Mouse (Mus musculus): ENCODE measurements around the gene Cfap300. TPM values are rescaled to one million over a fixed set of nuclear protein-coding genes. Genes with fewer than 3 reads are reported as not detected.

Gene Cfap300
- polyA plus RNA-seq, 1 experiment from 2014 or later, result 2.8 TPM

- Histone ChIP-seq H3K27ac (no peak overlapping the region), H3K36me3 (no peaks in the 10 kb centered on the region), H3K4me1 (no peaks in the 10 kb centered on the region), H3K9ac (no peak overlapping the region), H3K27me3 (replicated peaks) (no peaks in the 10 kb centered on the region), H3K9me3 (replicated peaks) (no peaks in the 10 kb centered on the region), H3K4me2 (no peak overlapping the region), H3K4me3 (no peak overlapping the region)
- 73% methylated on average over 2 of the region's 2 CpGs for WGBS (ENCODE audit: insufficient replicate concordance)
- no peak for ATAC-seq
Measured at GRCm38 (mm10) chr9:7980162-7980561, 62.5 kb downstream of the Cfap300 start.

GRCm38 (mm10) chr9:7979153-7979916 is 63.3 kb downstream of the Cfap300 start:
- Histone ChIP-seq H3K4me1 (no peaks in the 10 kb centered on the region), H3K9ac (no peak overlapping the region), H3K27ac (no peak overlapping the region), H3K36me3 (no peaks in the 10 kb centered on the region), H3K9me3 (replicated peaks) (no peaks in the 10 kb centered on the region), H3K27me3 (replicated peaks) (no peaks in the 10 kb centered on the region), H3K4me3 (no peak overlapping the region), H3K4me2 (no peak overlapping the region)
- ATAC-seq, result no peak
- 55% methylated on average over 11 of the region's 11 CpGs for WGBS (ENCODE audit: insufficient replicate concordance)

GRCm38 (mm10) chr9:7978502-7978901 is 64.1 kb downstream of the Cfap300 start:
- WGBS (ENCODE audit: insufficient replicate concordance), result 69% methylated on average over 3 of the region's 3 CpGs
- H3K36me3 ChIP-seq, result peaks cover 3% of the 10 kb centered on the region; the same call in 1 of the 2 replicates
- H3K9me3 ChIP-seq (replicated peaks), result no peaks in the 10 kb centered on the region
- no peaks in the 10 kb centered on the region for H3K27me3 ChIP-seq (replicated peaks)
- H3K4me3 ChIP-seq, result no peak overlapping the region
- no peak for ATAC-seq
- H3K9ac ChIP-seq, result no peak overlapping the region
- no peak overlapping the region for H3K27ac ChIP-seq
- no peak overlapping the region for H3K4me2 ChIP-seq
- no peaks in the 10 kb centered on the region for H3K4me1 ChIP-seq

GRCm38 (mm10) chr9:7977587-7977986 is 65.0 kb downstream of the Cfap300 start:
- no peak overlapping the region for H3K4me3 ChIP-seq
- H3K9ac ChIP-seq, result no peak overlapping the region
- peaks cover 6% of the 10 kb centered on the region; the same call in 1 of the 2 replicates for H3K36me3 ChIP-seq
- no peak overlapping the region for H3K27ac ChIP-seq
- H3K4me2 ChIP-seq, result no peak overlapping the region
- WGBS (ENCODE audit: insufficient replicate concordance), result 63% methylated on average over 5 of the region's 5 CpGs
- no peaks in the 10 kb centered on the region for H3K27me3 ChIP-seq (replicated peaks)
- H3K4me1 ChIP-seq, result no peaks in the 10 kb centered on the region
- no peak for ATAC-seq
- H3K9me3 ChIP-seq (replicated peaks), result no peaks in the 10 kb centered on the region

- WGBS (ENCODE audit: insufficient replicate concordance), result 50% methylated on average over 2 of the region's 2 CpGs
- Histone ChIP-seq H3K9me3 (replicated peaks) (no peaks in the 10 kb centered on the region), H3K4me1 (no peaks in the 10 kb centered on the region), H3K36me3 (peaks cover 6% of the 10 kb centered on the region; the same call in 1 of the 2 replicates), H3K27me3 (replicated peaks) (no peaks in the 10 kb centered on the region), H3K4me2 (no peak overlapping the region), H3K4me3 (no peak overlapping the region), H3K9ac (no peak overlapping the region), H3K27ac (no peak overlapping the region)
- ATAC-seq, result no peak
Measured at GRCm38 (mm10) chr9:7971993-7972392, 70.6 kb downstream of the Cfap300 start.

Other genes with a start within 250 kb of the Cfap300 start
- gene Birc2, start 205.8 kb downstream of the Cfap300 start, polyA plus RNA-seq (2016; fragmentation: Nextera tagmentation; extraction: Ambion mirVana), result 15.0 and 15.6 TPM in 2 replicates
- 6.7 and 6.9 TPM in 2 replicates for gene Birc3, start 169.6 kb downstream of the Cfap300 start, polyA plus RNA-seq (2016; fragmentation: Nextera tagmentation; extraction: Ambion mirVana)
- gene Yap1, start 38.2 kb downstream of the Cfap300 start, polyA plus RNA-seq (2016; fragmentation: Nextera tagmentation; extraction: Ambion mirVana), result 8.3 and 8.7 TPM in 2 replicates
- gene Cep126, start 91.5 kb upstream of the Cfap300 start, polyA plus RNA-seq (2016; fragmentation: Nextera tagmentation; extraction: Ambion mirVana), result 0.33 and 0.38 TPM in 2 replicates